Mouse (Mus musculus): ENCODE measurements around the gene Glb1l3. TPM values are rescaled to one million over a fixed set of nuclear protein-coding genes. Genes with fewer than 3 reads are reported as not detected.

Gene Glb1l3
- polyA plus RNA-seq, 1 experiment from 2014 or later, result not detected

DNA sequence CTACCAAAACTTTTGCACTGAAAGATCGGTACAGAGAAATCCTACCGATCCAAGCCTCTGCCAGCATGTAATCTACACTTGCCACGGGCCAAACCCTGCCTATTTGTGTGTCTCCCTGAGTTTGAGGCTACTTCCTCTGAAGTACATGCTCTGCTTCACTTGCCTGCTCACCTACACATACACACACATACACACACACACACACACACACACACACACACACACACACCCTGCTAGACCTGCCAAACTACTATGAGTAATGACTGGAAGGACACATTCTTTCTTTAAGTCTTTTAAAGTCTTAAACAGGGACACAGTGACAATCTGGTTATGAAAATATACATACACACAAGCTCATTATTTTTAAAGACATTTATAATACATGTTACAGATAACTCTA lies 62.5 kb downstream of the Glb1l3 start:
- Histone ChIP-seq H3K9me3 (ENCODE audit: control insufficient read depth, low read length) (no peaks in the 10 kb centered on the region), H3K27ac (ENCODE audit: low read depth, low read length) (no peak overlapping the region), H3K36me3 (ENCODE audit: control insufficient read depth, insufficient read depth, low read length) (no peaks in the 10 kb centered on the region), H3K27me3 (ENCODE audit: control insufficient read depth, insufficient read depth, low read length) (no peaks in the 10 kb centered on the region), H3K4me1 (replicated peaks; ENCODE audit: control insufficient read depth, insufficient read depth, low read length) (no peaks in the 10 kb centered on the region), H3K9ac (ENCODE audit: low read depth, low read length) (no peak overlapping the region), H3K4me3 (ENCODE audit: low read depth, low read length) (no peak overlapping the region), H3K4me2 (replicated peaks; ENCODE audit: low read depth, low read length) (no peak overlapping the region)
- no peak for ATAC-seq (ENCODE audit: low FRiP score)
- 90% methylated on average over 3 of the region's 3 CpGs for WGBS
- no peak for DNase-seq (ENCODE audit: low spot score)

DNA sequence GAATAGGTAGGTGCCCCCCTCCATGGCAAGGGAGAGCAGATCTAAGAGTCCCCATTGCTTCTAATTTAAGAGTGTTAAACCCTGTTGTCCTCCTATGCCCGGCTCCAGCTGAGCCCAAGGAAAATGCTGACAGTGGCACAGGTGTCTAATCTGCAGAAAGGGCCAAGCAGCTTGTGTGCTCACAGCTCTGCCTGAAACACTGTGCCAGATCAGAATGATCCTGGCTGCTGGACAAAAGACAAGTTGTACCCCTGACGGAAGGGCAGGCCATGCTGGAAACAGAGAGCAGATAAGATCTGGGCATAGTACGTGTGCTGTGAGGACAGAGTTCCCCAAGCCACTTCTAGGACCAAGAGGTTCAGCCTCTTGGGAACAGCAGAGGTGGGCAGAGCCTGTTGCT lies 67.9 kb downstream of the Glb1l3 start:
- no peaks in the 10 kb centered on the region for H3K9me3 ChIP-seq (ENCODE audit: control insufficient read depth, low read length)
- no peak overlapping the region for H3K4me2 ChIP-seq (replicated peaks; ENCODE audit: low read depth, low read length)
- no peak overlapping the region for H3K4me3 ChIP-seq (ENCODE audit: low read depth, low read length)
- H3K27ac ChIP-seq (ENCODE audit: low read depth, low read length), result no peak overlapping the region
- H3K4me1 ChIP-seq (replicated peaks; ENCODE audit: control insufficient read depth, insufficient read depth, low read length), result no peaks in the 10 kb centered on the region
- H3K9ac ChIP-seq (ENCODE audit: low read depth, low read length), result no peak overlapping the region
- no peaks in the 10 kb centered on the region for H3K36me3 ChIP-seq (ENCODE audit: control insufficient read depth, insufficient read depth, low read length)
- 82% methylated on average over 3 of the region's 3 CpGs for WGBS
- H3K27me3 ChIP-seq (ENCODE audit: control insufficient read depth, insufficient read depth, low read length), result no peaks in the 10 kb centered on the region
- ATAC-seq (ENCODE audit: low FRiP score), result no peak
- DNase-seq (ENCODE audit: low spot score), result no peak

DNA sequence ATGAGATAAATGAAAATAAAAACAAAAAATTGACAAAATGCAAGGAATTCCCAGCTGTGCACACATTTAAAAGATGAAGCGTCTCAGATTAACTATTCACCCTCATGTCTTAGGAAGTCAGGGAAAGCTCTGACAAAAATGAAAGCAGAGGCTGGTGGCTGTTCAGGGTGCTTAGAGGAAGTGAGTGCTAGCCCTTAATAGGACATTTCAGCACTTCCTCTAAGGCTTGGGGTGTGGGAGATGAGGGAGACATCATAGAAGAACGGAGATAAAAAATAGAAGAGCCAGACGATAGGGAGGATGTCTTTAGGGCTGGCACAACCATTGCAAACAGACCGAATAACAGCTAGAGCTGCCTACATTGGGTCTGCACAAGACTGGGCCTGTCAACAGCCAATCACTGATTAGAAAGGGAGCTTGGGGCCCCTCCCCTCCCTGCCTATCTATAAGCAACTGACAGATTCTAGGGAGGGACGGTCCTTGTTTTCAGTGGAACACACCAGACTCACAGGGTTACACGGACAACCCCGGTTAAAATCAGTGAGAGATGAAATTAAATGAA lies 77.2 kb downstream of the Glb1l3 start:
- WGBS, result 72% methylated on average over 7 of the region's 7 CpGs
- peak; percentile 59 for ATAC-seq (ENCODE audit: low FRiP score)

DNA sequence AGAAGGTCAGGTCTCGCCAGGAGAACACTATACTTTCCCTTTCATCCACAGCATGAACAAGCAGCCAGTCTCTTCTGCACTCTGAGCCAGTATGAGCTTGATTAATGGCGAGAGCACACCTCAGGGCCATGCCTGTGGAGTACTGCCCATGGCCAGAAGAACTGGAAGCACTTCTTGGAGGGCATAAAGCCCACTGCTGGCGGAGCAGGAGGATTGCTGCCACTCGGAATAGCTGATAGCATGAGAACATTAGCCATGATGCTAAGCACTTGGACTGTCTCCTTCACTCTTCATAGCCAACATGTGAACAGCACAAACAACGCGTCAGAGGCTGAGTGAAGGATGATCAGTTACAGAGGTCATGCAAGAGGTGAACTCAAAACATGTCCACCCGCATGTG lies 82.3 kb downstream of the Glb1l3 start:
- Histone ChIP-seq H3K4me1 (replicated peaks; ENCODE audit: control insufficient read depth, insufficient read depth, low read length) (no peaks in the 10 kb centered on the region), H3K4me2 (replicated peaks; ENCODE audit: low read depth, low read length) (no peak overlapping the region), H3K9me3 (ENCODE audit: control insufficient read depth, low read length) (no peaks in the 10 kb centered on the region), H3K36me3 (ENCODE audit: control insufficient read depth, insufficient read depth, low read length) (no peaks in the 10 kb centered on the region), H3K9ac (ENCODE audit: low read depth, low read length) (no peak overlapping the region), H3K4me3 (ENCODE audit: low read depth, low read length) (no peak overlapping the region), H3K27me3 (ENCODE audit: control insufficient read depth, insufficient read depth, low read length) (no peaks in the 10 kb centered on the region), H3K27ac (ENCODE audit: low read depth, low read length) (no peak overlapping the region)
- DNase-seq (ENCODE audit: low spot score) (no peak), ATAC-seq (ENCODE audit: low FRiP score) (no peak)
- WGBS, result 82% methylated on average over 7 of the region's 7 CpGs

More for the DNA sequence above, 77.2 kb downstream of the Glb1l3 start:
- H3K27me3 ChIP-seq (ENCODE audit: control insufficient read depth, insufficient read depth, low read length), result no peaks in the 10 kb centered on the region
- H3K27ac ChIP-seq (ENCODE audit: low read depth, low read length), result no peak overlapping the region
- H3K36me3 ChIP-seq (ENCODE audit: control insufficient read depth, insufficient read depth, low read length), result no peaks in the 10 kb centered on the region
- no peak overlapping the region for H3K9ac ChIP-seq (ENCODE audit: low read depth, low read length)
- H3K9me3 ChIP-seq (ENCODE audit: control insufficient read depth, low read length), result no peaks in the 10 kb centered on the region
- DNase-seq (ENCODE audit: low spot score), result no peak
- no peak overlapping the region for H3K4me3 ChIP-seq (ENCODE audit: low read depth, low read length)
- H3K4me2 ChIP-seq (replicated peaks; ENCODE audit: low read depth, low read length), result no peak overlapping the region
- no peaks in the 10 kb centered on the region for H3K4me1 ChIP-seq (replicated peaks; ENCODE audit: control insufficient read depth, insufficient read depth, low read length)

DNA sequence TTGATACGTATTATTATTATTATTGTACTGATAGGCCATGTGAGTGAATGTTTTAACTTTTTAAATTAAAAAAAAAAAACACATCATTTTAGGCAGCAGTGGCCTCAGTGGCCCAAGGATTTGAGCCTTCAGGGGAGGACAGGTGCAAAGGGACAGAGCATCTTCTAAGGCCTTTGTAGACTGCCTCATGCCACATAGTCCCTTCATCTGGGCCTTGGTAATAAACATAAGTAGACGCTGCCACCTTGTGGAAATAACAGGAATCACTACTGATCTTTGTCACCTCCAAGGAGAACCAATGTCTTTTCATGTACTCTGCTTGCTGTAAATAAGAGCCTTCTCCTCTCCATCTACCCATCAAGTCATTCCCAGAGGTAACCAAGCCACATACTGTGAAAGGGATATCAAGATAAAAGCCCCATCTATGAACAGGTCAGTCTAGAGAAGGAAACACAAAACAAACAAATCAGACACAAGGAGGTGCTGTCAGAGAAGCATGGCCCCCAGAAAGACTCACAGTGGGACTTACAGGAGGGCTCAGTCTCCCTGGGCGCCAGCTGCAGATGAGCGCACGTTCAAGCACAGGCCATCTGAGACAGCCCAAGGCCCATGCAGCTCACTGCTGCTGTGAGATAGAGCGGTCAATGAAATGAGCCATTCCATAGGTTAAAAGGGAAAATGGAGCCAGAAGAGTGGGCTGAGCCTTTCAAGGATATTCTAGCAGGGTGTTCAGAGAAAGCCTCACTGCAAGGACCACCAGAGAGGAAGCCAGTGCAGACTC lies 84.4 kb downstream of the Glb1l3 start:
- H3K36me3 ChIP-seq (ENCODE audit: control insufficient read depth, insufficient read depth, low read length), result no peaks in the 10 kb centered on the region
- DNase-seq (ENCODE audit: low spot score) (peak; percentile 72), ATAC-seq (ENCODE audit: low FRiP score) (peak; percentile 55)

DNA sequence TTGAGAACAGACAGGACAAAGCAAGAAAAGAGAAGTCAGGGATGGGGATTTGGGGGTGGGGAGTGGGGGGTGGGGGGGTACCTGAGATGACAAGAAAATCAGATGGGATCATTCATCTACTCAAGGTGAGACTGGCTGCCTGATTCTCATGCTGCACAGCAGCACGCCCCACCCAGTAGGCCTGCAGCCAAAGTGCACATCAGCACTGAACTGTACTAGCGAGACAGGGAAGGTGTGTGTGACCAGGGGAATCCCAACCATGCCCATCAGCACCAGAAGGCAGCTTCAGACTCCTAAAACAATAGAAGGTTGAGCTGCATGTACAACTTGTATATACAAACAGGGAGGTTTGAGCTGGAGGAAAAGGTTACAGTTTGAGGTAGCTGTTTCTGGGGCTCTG lies 85.0 kb downstream of the Glb1l3 start:
- DNase-seq (ENCODE audit: low spot score) (no peak), ATAC-seq (ENCODE audit: low FRiP score) (0 out of 2 replicates have a peak, but pooled peaks have one; percentile 51)
- H3K4me1 ChIP-seq (replicated peaks; ENCODE audit: control insufficient read depth, insufficient read depth, low read length), result no peaks in the 10 kb centered on the region
- H3K9ac ChIP-seq (ENCODE audit: low read depth, low read length), result no peak overlapping the region
- H3K27ac ChIP-seq (ENCODE audit: low read depth, low read length), result no peak overlapping the region
- no peaks in the 10 kb centered on the region for H3K36me3 ChIP-seq (ENCODE audit: control insufficient read depth, insufficient read depth, low read length)
- H3K4me2 ChIP-seq (replicated peaks; ENCODE audit: low read depth, low read length), result no peak overlapping the region
- no peaks in the 10 kb centered on the region for H3K27me3 ChIP-seq (ENCODE audit: control insufficient read depth, insufficient read depth, low read length)
- no peak overlapping the region for H3K4me3 ChIP-seq (ENCODE audit: low read depth, low read length)
- 91% methylated on average over 2 of the region's 2 CpGs for WGBS
- no peaks in the 10 kb centered on the region for H3K9me3 ChIP-seq (ENCODE audit: control insufficient read depth, low read length)

More for the DNA sequence above, 84.4 kb downstream of the Glb1l3 start:
- no peaks in the 10 kb centered on the region for H3K4me1 ChIP-seq (replicated peaks; ENCODE audit: control insufficient read depth, insufficient read depth, low read length)
- H3K27me3 ChIP-seq (ENCODE audit: control insufficient read depth, insufficient read depth, low read length), result no peaks in the 10 kb centered on the region
- WGBS, result 63% methylated on average over 6 of the region's 6 CpGs
- no peak overlapping the region for H3K27ac ChIP-seq (ENCODE audit: low read depth, low read length)
- H3K9me3 ChIP-seq (ENCODE audit: control insufficient read depth, low read length), result no peaks in the 10 kb centered on the region
- H3K4me2 ChIP-seq (replicated peaks; ENCODE audit: low read depth, low read length), result no peak overlapping the region
- no peak overlapping the region for H3K4me3 ChIP-seq (ENCODE audit: low read depth, low read length)
- H3K9ac ChIP-seq (ENCODE audit: low read depth, low read length), result no peak overlapping the region

DNA sequence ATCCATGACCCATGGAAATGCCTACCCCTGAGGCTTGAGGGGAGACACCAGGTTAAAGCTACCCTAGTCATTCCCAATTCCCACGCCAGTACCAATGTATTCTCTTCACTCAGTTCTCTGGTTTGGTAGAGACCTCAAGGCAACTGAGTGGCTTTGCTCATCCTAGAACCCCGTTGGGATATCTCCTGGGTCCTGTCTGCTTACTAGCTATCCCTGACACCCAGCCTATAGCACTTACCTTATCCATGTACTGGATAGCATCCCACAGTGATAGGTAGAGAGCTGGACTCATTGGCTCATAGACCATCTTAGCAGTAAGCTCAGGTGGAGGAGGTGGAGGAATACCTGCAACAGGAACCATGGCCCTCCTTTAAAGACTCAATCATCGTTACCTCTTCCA lies 92.5 kb downstream of the Glb1l3 start:
- no peak for DNase-seq (ENCODE audit: low spot score)
- no peak for ATAC-seq (ENCODE audit: low FRiP score)
- no peak overlapping the region for H3K4me3 ChIP-seq (ENCODE audit: low read depth, low read length)
- no peaks in the 10 kb centered on the region for H3K9me3 ChIP-seq (ENCODE audit: control insufficient read depth, low read length)
- H3K27ac ChIP-seq (ENCODE audit: low read depth, low read length), result no peak overlapping the region
- H3K36me3 ChIP-seq (ENCODE audit: control insufficient read depth, insufficient read depth, low read length), result no peaks in the 10 kb centered on the region
- H3K27me3 ChIP-seq (ENCODE audit: control insufficient read depth, insufficient read depth, low read length), result no peaks in the 10 kb centered on the region
- H3K4me1 ChIP-seq (replicated peaks; ENCODE audit: control insufficient read depth, insufficient read depth, low read length), result no peaks in the 10 kb centered on the region
- H3K9ac ChIP-seq (ENCODE audit: low read depth, low read length), result no peak overlapping the region
- 86% methylated on average over 3 of the region's 3 CpGs for WGBS
- H3K4me2 ChIP-seq (replicated peaks; ENCODE audit: low read depth, low read length), result no peak overlapping the region
